Mouse (Mus musculus) frontal cortex, adult (tissue): ENCODE data around the gene Ttk.

Experiments used
- ATAC-seq: cut with Nextera tagmentation; 2 replicates; pipeline ENCODE4 v1.9.2; 2017; ENCODE audit warnings: mild to moderate bottlenecking, moderate library complexity, mixed read lengths; ENCODE audit not compliant: low TSS enrichment

The Ttk gene

DNA sequence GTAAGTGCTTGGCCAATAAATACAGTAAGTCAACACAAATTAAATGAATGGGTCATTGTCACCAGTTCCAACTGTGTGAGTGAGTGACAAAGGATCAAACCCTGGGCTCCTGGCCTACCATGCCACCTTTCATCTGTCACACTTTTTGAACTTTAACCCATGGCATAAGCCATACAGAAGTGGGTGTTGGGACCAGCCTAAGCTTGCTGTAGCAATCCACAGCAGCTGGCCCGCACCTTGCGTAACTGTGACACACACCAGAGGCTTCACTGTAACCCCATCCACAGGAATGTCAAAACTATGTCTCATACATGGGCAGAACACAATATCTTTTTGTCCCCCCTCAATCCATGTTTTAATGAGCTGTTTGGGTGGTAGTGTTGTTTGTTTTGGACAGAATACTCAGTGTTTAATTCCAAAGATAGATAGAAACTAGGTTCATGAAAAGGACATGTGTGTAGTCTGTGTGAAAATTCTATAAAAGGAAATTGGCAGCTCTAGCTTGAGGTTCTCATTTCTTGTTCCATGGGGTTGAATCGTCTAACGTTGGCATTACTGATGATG is 59.4 kb downstream of the Ttk start:
- ATAC-seq: no peak

DNA sequence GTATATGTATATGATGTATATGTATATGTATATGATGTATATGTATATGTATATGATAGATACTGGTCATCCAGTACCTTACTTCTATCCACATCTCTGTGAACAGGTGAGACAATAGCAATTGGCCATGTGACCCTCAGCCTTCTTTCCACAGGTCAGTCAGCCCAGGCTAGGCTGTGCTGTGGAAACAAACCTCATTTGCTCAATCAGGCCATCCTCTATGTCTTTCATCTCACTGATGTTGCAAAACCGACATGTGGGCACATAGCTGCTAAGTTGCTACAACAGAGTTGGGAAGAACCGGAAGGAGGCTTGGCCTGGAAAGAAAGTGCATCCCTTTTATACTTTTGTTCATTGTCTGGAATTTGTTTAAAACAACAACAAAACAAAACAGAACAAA is 67.6 kb downstream of the Ttk start:
- no peak for ATAC-seq

GRCm38 (mm10) chr9:83905820-83906219 is 71.3 kb downstream of the Ttk start:
- ATAC-seq: no peak

GRCm38 (mm10) chr9:83907017-83907416 is 72.5 kb downstream of the Ttk start:
- ATAC-seq: no peak

GRCm38 (mm10) chr9:83909836-83910235 is 75.3 kb downstream of the Ttk start:
- no peak for ATAC-seq

- no peak for ATAC-seq
Observed at GRCm38 (mm10) chr9:83910926-83911325, 76.4 kb downstream of the Ttk start.
